Mouse (Mus musculus): Measurements from ENCODE around the gene Ndufc2. TPM values are rescaled to one million over a fixed set of nuclear protein-coding genes. Genes with fewer than 3 reads are reported as not detected.
A peak's percentile ranks its signal among the peaks of the same experiment; 100 is the strongest.

Ndufc2 gene
- total RNA-seq, 2 experiments from 2014 or later, result 297 to 299 TPM

DNA sequence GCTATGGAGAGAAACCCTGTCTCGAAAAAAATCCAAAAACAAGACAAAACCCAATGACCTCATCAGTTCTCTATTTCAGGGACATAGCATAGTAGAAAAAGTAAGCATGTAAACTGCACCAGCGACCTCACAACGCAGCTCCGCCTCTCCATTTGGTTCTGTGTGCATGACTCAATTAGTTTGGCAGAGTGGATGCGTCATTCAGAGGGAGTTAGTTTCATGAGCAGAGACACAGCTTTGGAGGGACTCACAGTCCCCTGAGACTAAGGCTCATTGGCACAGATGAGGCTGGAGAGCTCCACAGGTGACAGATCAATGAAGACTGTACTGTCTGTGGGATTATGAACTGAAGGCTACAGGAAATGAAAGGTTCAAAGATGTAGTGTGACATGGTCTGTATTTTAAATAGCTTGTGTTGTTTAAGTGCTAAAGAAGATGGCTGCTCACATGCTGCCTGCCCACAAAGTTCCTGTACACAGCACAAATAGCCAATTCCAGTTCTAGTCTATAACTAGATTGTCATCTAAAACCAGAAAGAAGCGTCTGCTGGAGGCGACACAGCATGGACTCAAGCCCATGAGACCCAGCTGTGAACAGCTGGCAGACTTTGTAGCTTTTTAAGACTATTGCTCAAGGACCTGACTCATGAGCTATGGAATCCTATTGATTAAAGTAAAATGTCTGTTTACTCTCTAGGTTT lies 13.5 kb upstream of the Ndufc2 start:
- intact Hi-C loops (cut with DNase I), result no loop called here

DNA sequence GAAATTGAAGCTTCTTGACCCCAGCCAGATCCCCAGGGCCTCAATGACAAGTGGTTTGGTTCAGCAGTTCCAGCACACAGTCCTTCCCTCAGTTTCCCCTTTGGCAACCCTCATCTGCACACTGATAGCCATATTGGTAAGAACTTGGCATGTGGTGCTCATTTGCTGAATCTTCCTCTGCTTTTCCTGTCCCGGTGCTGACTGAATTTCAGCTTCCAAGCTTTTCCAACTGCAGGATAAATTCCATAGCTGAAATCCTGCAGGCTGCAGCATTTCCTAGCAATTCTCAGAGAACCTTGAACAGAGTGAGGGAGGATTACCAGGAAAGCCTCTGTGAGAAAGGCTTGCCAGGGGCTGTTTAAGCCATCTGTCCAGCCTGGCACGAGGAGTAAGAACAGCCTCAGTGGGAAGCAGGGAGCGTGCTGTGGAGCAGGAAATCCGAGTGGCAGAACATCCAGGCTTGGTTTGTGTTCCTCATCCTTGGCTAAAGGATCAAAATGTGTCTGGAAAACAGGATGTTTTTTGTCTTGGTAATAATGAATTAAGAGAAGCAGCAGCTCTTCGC lies 12.9 kb upstream of the Ndufc2 start:
- DNase-seq, result peak; percentile 30 to 47
- intact Hi-C loops (cut with DNase I), result no loop called here

More for the DNA sequence above, 13.5 kb upstream of the Ndufc2 start:
- no peak for DNase-seq

DNA sequence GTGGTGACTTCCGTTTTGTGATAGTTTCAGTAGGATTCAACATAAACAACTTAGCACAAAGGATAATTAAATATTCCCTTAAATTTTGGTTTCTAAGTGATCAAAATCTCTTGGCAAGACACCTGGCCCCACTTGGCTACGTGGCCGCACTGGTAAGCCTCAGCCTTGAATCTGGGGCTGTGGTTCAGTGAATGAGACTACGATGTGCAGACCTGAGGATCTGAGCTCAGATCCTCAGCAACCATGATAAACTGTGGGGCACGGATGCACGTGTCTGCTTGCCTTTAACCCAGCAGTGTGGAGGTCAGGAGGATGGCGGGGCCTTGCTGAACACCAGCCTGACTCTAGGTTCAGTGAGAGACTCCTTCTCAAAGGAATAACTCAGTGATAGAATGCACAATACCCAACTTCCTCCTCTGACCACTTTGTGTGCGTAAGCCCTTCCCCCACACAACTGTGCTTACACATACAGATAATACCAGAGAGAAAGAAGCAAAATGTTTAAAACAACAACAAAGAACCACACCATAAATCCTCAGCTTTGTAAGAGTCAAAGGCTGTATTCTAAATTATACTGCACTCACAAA lies 12.1 kb upstream of the Ndufc2 start:
- intact Hi-C loops (cut with DNase I), result no loop called here
- DNase-seq, result no peak

DNA sequence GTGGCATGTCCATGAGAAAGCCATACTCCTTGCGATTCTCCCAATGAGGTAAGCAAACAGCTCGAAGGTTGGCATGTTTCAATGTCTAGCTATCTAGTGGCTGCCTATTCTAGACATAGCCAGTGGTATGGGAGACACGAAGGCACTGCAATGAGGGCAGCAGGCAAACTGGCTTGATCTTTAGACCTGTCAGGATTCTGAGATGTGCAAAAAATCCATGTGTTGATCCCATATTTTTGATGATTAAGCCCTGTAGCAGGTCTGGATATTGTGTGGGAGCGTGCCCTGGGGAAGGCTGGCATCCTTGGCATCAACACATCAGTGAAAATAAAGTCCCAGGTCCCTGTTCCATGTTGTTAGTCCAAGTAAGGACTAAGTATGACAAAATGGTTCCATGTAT lies 11.3 kb upstream of the Ndufc2 start:
- intact Hi-C loops (cut with DNase I), result no loop called here
- DNase-seq, result no peak

DNA sequence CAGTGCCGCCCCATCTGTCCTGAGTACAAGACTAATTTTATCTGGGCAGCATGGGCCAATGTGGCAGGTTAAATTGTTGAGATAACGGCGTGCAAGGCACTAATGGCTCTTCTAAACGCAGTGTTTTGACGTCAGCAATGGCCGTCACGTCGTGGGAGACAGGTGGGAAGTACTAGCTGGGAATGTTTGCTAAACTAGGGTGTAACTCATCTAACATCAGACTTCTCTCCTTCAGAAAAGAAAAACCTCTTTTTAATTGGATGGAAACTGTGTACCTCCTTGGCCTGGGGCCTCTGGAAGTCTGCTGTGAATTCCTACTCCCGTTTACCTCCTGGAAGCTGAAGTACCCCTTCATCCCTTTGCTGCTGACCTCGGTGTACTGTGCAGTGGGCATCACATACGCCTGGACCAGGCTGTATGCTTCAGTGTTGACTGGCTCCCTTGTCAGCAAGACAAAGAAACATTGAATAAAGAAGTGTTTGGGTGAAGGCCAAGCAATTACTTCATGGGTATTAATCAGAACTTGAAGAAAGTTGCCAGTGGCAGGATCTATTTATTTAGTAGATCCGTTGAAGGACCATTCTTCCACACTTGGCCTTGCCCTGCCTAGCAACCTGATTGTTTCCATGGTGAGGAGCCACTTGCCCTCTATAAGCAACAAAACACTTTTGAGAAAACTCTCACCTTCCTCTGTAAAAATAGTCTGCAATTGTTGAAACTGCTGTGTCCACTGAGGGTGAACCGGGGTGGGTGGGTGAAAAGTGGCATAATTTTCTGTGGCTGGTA lies 8.3 kb upstream of the Ndufc2 start:
- intact Hi-C loops (cut with DNase I), result no loop called here
- no peak for DNase-seq

DNA sequence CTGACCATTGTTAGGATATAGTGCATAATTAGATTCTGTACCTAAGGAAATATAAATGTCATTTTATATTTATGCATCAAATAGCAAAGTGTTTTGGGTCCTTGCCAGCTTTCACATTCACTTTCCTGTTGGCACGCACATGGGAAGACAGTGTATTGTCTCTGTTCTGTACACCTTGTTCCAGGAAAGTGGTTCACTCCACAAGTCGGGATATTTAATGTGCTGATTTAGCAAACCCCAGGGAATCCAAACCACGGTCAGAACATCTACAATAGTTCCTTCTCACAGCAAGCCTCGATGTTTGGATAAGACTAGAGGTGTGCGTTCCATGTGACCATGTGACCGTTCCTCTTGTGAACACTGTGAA lies 7.7 kb upstream of the Ndufc2 start:
- intact Hi-C loops (cut with DNase I), result no loop called here
- no peak for DNase-seq

DNA sequence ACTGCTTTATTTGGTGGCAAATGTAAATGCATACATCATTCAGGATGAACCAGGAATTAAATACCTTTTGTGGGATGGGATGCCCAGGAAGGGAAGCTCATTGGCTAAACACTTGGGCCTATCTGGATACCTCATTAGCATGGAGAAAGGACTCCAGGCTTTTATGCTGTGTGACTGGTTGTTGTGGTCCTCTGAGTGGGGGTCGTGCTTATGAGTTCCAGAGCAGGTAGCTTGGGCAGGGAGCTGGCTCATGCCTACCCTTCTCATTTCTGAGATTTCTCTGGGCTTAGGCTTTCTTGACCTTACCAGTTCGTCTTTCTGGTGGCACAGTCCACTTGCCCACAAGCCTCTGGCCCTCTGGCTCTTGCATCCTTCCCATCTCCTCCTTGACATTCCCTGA lies 5.4 kb upstream of the Ndufc2 start:
- intact Hi-C loops (cut with DNase I), result no loop called here
- no peak for DNase-seq

DNA sequence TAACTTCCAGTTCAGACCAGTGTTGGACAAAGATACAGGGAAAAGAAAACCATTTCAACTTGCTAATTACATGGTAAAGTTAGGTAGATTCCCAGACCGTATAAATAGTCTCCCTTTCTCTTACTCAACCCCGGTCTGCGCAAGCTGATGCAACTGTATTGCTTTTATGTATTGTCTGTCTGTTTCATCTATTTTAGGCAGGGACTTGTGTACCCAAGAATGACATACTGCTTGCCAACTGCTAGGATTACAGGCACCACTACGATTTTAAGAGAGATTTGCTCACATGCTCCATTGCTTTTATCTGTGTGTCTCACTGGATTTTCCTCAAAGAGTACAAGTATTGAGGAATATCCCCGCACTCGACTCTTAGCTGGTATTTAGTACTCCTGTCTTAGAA lies 860 bp upstream of the Ndufc2 start:
- no peak for DNase-seq
- intact Hi-C loops (cut with DNase I), result no loop called here

DNA sequence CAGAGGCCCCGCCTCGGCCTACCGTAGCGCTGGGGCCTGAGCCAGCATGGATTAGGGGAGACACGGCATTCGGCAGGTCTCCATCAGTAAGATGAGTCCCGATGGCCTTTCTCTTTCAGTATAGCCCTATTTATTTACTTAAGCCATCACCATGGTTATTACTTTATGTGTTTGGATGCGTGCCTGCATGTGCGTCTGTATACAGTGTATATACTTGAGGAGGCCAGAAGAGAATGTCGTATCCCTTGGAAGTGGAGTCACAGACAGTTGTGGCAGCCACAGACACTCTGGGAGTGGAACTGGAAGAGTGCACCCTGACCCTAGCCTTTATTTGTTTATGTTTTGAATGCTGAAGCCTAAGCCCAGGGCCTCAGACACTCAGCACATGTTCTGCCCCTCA lies 7.3 kb downstream of the Ndufc2 start:
- intact Hi-C loops (cut with DNase I), result no loop called here
- no peak for DNase-seq

DNA sequence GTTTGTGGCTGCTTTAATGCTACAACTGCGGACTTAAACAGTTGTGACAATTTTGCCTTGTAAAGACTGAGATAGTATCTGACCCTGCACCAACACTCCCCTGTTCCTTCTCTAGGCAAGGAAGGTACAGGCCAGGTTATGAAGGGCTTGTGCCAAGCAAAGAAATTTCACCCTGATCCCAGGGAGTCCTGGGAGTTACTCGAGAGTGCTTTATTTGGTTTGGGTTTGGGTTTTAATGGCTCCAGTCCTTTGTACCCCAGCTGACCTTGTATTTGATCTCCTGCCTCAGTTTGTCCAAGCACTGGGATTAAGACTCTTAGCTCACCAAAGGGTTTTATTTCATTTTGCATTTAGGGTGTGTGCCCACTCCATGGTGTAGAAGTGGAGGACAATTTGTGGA lies 11.3 kb downstream of the Ndufc2 start:
- intact Hi-C loops (cut with DNase I), result no loop called here
- DNase-seq, result no peak

DNA sequence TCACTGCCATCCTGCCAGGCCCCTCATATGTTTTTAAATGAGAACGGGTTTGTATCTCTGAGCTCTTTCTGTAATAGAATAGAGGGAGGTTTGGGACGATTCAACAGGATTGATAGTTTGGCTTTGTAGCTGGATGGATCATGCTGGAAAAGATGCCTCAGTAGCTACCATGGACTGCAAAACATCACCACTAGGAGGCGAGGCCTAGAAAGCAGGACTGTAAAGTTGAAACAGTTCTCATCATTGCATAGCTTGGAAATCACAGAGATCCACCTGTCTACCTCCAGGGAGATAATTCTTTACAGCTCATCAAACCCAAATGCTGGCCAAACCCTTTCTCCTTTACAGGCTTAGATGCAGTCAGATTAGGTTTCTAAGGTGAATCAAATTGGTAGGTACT lies 11.8 kb downstream of the Ndufc2 start:
- intact Hi-C loops (cut with DNase I), result no loop called here
- DNase-seq, result no peak

DNA sequence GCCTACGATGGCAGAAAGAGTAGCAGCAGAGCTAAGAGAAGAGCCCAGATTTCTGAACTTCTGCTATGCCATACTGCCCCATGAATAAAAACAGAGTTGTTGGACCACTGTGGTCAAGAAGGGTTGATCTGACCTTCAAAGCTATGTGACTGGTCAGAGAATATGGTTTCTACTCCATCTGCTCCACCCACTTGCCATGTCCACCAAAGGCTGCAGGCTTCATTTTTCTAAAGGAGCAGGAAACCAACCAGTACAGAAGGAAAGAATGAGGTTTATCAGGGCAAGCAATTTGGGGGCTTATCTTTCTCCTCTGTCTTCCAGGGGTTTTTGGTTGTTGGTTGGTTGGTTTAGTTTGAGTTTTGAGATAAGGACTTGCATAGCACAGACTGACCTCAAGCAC lies 14.2 kb downstream of the Ndufc2 start:
- intact Hi-C loops (cut with DNase I), result no loop called here
- no peak for DNase-seq

DNA sequence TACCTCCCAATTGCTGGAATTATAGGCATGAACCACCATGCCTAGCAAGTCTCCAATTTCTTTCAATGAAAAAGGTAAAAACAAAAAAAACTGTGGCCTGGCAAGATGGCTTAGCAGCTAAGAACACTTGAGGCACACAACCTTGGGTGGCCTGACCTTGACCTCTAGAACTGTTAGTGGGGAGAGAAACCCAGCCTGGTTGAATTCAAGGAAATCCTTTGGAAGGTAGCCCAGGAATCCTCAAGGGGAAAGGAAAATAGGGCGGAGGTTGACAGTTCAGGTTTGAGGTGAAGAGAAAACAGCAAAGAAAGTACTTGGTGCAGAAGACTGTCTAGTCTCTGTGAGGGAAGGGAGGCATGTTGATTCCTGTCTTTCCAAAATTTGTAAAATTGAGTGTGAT lies 14.6 kb downstream of the Ndufc2 start:
- intact Hi-C loops (cut with DNase I), result no loop called here
- no peak for DNase-seq

DNA sequence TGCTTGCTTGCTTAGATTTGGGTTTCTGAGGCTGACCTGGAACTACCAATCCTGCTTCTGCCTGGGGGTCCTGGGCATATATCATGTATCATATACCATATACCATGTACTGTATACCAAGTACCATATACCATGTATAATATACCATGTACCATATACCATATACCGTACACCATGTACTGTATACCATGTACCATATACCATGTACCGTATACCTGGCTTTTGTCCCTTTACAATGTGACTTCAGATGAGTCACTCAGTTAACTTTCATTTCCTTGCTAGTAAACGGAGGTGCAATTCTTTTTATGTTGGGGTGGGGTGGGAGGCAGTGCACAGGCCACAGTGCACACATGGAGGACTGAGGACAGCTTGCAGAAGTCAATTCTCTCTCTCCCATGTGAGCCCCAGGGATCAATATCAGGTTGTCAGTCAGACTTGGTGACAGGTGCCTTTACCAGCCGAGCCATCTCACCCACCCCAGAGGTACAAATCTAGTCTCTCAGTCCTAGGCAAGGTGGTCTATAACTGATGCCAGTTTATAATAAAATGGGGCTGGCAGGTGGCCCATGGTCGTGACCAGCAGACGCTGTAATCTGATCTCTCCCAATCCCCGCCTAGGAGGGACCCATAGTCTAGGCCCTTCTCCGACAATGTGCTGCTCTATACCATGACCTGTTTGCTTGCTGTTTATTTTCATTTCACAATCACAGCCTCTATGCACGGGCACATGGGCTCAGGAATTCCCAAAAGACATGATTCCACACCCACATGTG lies 15.3 kb downstream of the Ndufc2 start:
- intact Hi-C loops (cut with DNase I), result no loop called here
- no peak for DNase-seq

DNA sequence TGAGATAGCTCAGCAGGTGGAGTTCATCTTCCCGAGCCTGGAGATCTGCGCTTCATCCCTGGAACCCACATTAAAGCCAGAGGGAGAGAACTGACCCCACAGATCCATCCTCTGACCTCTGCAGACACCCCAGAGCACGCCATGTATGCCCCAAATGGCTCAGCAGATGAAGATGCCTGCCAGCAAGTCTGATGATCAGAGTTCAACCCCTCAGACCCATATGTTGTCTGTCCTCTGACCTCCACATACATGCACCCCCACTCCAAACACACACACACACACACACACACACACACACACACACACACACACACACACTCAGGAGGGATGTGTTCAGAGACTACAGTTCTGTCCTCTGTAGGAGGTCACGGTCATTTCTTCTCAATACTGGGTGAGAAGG lies 16.7 kb downstream of the Ndufc2 start:
- DNase-seq, result no peak
- intact Hi-C loops (cut with DNase I), result no loop called here

DNA sequence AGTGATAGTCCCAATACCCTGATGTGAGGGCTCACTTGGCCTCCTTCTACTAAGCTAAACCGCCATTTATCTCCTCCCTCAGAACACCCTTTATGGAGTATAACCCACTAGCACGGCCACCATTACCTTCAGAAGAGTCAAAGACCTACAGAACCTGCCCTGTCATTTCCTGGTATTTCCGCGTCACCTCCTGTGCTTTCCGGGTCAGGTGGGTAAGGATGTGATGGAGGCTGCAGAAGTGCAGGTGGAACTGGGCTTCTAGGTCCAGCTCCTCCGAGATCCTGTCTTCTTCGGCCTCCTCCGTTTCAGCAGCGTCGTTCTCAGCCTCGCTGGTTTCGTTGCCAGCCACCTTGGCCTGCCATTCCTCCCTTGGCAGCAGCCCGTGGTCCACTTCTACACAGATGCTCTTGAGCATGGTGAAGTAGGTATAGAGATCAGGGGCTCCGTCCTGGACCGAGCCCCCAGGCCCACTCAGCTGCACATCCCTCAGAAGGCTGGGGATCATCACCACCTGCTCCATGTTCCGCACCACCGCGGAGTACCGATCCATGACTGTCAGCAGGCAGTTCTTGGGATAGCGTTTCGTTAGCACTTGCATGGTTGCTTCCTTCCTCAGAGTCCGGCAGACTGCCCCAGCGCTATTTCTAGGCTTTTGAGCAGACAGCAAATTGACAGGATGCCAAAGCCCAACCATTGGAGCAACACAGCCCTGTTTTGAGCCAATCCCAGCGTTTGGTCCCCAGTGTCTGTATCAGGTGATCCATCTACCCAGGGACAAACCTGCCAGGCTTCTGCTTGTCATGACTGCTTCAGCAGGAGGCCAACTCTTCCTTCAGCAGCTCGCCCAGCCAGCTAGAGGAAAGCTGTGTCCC lies 17.3 kb downstream of the Ndufc2 start, which contains the start of gene Thrsp:
Thrsp (minus strand) TSS at position 825 of the 872 bp plus-strand sequence.
- peak; percentile 64 to 73 for DNase-seq
- intact Hi-C loops (cut with DNase I), result no loop called here

DNA sequence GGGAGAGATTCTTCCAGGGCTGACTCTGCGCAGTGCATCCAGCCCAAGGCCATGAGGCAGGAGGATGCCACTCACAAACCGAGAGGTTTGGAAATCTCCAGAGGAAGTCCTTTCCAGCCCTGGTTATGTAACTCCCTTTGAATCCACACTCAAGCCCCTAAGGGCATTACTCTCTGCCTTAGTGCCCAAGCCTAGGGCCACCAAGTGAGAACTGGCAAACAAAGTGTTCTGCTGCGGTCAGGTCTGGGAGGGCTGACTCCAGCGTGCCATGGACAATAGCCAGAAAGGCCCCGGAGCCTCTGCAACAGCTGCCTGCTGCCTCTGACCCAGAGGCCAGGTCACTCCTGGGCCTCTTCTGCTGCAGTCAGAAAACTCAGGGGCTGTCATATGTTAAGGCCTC lies 18.9 kb downstream of the Ndufc2 start:
- DNase-seq, result peak; percentile 31 to 38
- intact Hi-C loops (cut with DNase I), result no loop called here

DNA sequence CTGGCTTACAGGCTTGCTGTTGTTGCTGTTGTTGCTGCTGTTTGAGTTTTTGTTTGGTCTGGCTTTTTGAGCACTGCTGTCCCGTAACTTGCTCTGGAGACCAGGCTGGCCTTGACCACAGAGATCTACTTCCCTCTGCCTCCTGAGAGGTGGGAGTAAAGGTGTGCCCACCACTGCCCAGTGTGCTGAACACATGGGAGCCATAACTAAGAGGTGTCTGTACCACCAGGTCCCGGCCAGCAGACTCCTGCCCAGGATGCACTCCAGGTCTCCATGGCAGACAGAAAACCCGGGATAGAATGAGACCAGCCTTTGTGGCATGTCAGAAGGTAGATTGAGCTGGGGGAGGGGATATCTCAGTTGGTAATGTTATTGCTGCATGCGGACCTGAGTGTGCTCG lies 19.4 kb downstream of the Ndufc2 start:
- intact Hi-C loops (cut with DNase I), result no loop called here
- DNase-seq, result no peak

DNA sequence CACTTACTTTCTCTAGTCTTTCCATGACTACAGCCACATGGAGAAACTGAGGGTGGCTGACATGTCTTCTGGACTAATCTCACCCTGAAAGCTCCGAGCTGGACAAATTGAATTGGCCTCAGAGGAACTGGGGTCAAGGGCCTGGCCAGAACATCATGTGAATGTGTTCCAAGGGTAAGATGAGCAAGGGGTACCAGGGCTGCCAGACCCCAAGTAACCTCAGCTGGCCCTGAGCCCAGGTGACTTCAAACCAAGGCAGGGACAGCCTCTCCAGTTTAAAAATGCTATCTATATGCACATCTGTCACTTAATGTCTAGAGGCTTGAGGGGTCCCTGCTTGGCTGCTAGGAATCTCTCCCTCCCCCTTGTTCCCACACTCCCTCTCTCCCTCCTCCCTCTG lies 20.6 kb downstream of the Ndufc2 start:
- DNase-seq, result no peak

More for the DNA sequence above, 20.6 kb downstream of the Ndufc2 start:
- intact Hi-C loops (cut with DNase I), result loop anchor here (10.0 kb wide), 1 partner anchor 124 kb away; no protein-coding TSS in a partner anchor
